Mouse (Mus musculus) stomach, embryonic 14.5 days (tissue): Measurements from ENCODE around the gene Hist1h2bq. TPM values are rescaled to one million over a fixed set of nuclear protein-coding genes. Genes with fewer than 3 reads are reported as not detected.
"Not testable (repeated sequence)": the region's sequence is repeated elsewhere in the genome, so short reads cannot be mapped to it uniquely, and the experiment has no call there.

Source experiments
- ATAC-seq: fragments of 200-750 bp; cut with Nextera tagmentation; 2 replicates; pipeline ENCODE4 v1.8.0; 2017; ENCODE audit warnings: low read depth, moderate TSS enrichment; ENCODE audit not compliant: insufficient number of reproducible peaks, insufficient read depth, low FRiP score
- H3K27ac ChIP-seq: fragments of 300-500 bp; sonication (generic); 2 replicates; pipeline ENCODE4 v1.5.1; 2014; ENCODE audit warnings: mild to moderate bottlenecking, low read length, moderate library complexity, mixed read lengths
- H3K27me3 ChIP-seq: fragments of 300-500 bp; sonication (generic); 2 replicates; pipeline ENCODE4 v1.6.1; 2014; ENCODE audit warnings: low read length, control low read depth, mixed read lengths; ENCODE audit not compliant: control insufficient read depth, insufficient read depth
- H3K36me3 ChIP-seq: fragments of 300-500 bp; sonication (generic); 2 replicates; pipeline ENCODE4 v1.6.1; 2014; ENCODE audit warnings: mild to moderate bottlenecking, control low read depth, low read length, moderate library complexity, mixed read lengths; ENCODE audit not compliant: control insufficient read depth, insufficient read depth
- H3K4me1 ChIP-seq: fragments of 300-500 bp; sonication (generic); 2 replicates; pipeline ENCODE4 v1.6.1; 2014; ENCODE audit warnings: low read length, control low read depth, mixed read lengths; ENCODE audit not compliant: control insufficient read depth, insufficient read depth
- H3K4me2 ChIP-seq: fragments of 300-500 bp; sonication (generic); replicated peaks from 2 replicates; pipeline ENCODE4 v1.6.1; 2014; ENCODE audit warnings: low read depth, low read length, control low read depth
- H3K4me3 ChIP-seq: fragments of 300-500 bp; sonication (generic); 2 replicates; pipeline ENCODE4 v1.5.1; 2014; ENCODE audit warnings: low read depth, low read length, control low read depth
- H3K9ac ChIP-seq: fragments of 300-500 bp; sonication (generic); replicated peaks from 2 replicates; pipeline ENCODE4 v1.6.1; 2014; ENCODE audit warnings: low read depth, mild to moderate bottlenecking, control low read depth, low read length, moderate library complexity, mixed read lengths
- H3K9me3 ChIP-seq: fragments of 300-500 bp; sonication (generic); 2 replicates; pipeline ENCODE4 v1.6.1; 2016; ENCODE audit warnings: low read depth, low read length, control low read depth; ENCODE audit not compliant: control insufficient read depth
- WGBS: fragments of 180-500 bp; shearing (Covaris S2); extraction: QIAGEN DNeasy Blood & Tissue Kit; methylation state at CpG from one replicate; pipeline ENCODE4 v1.1.7; 2014; 5-methylcytosine and 5-hydroxymethylcytosine counted together
- polyA plus RNA-seq: library from polyadenylated mRNA; unstranded; fragments of >200 nt; fragmentation: Nextera tagmentation; extraction: Ambion mirVana; gene quantifications from 2 replicates; pipeline ENCODE4 v1.2.1, GENCODE M21; 2014

The Hist1h2bq gene
- polyA plus RNA-seq, 1 experiment from 2014 or later = 19.7 TPM

DNA sequence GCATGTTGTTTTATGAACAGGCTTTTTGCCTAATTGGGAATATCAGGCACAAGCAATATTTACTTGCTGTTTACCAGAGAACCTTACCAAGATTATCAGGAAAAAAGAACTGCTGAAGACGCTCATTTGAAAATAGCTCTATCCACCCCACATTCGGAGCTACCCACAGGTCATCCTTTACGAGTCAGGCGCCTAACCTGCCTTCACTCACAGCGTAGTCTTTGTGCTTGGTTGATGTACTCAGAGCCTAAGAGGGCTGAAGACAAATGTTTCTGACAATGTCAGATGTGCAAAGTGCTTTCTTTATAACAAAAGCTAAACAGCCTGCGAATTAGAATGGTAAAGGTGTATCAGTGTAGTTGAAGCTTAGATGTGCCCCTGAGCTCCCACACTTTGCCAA, 25.7 kb downstream of the Hist1h2bq start:
- Histone ChIP-seq H3K36me3 (no peaks in the 10 kb centered on the region), H3K9ac (peak overlapping the region; percentile 25), H3K27ac (peak overlapping the region; percentile 93), H3K9me3 (no peaks in the 10 kb centered on the region), H3K4me1 (peaks cover 20% of the 10 kb centered on the region; the same call in 1 of the 2 replicates), H3K4me2 (peak overlapping the region; percentile 43), H3K4me3 (peak overlapping the region; percentile 36), H3K27me3 (no peaks in the 10 kb centered on the region)
- WGBS = 22% methylated on average over 6 of the region's 6 CpGs
- no peak for ATAC-seq

DNA sequence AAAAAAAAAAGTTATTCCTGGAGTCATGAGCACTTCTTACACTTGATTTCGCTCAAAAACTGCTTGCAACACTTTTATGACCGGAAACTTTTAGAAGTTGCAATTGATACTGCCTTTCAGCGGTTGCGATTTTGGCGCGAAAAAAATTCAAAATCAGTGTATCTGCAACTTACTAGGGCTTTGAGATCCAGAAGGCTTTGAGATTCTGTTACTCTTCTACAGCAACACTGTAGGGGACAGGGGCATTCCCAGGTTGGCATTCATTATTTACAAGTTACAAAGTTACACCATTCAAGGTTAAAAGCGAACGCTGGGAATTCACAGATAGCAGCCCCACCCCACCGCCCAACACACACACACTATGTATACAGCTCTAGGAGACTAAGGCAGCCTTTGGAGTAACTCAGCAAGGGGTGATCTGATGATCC, 26.2 kb downstream of the Hist1h2bq start:
- ATAC-seq = no peak
- H3K9me3 ChIP-seq = no peaks in the 10 kb centered on the region
- H3K36me3 ChIP-seq = no peaks in the 10 kb centered on the region
- peak overlapping the region; percentile 25 for H3K9ac ChIP-seq
- peak overlapping the region; percentile 36 for H3K4me3 ChIP-seq
- H3K4me2 ChIP-seq = peak overlapping the region; percentile 43
- 1% methylated on average over 9 of the region's 9 CpGs for WGBS
- no peaks in the 10 kb centered on the region for H3K27me3 ChIP-seq
- peak overlapping the region; percentile 93 for H3K27ac ChIP-seq
- H3K4me1 ChIP-seq = peaks cover 20% of the 10 kb centered on the region; the same call in 1 of the 2 replicates

GRCm38 (mm10) chr13:21783255-21783617, 26.8 kb downstream of the Hist1h2bq start, which contains the start of gene Hist1h3i:
Gene Hist1h3i (minus strand): TSS chr13:21783370.
- Histone ChIP-seq H3K4me3 (peak within 1 kb of the TSS; percentile 36), H3K4me1 (peaks cover 18% of the 10 kb centered on the region; the same call in 1 of the 2 replicates), H3K27me3 (no peaks in the 10 kb centered on the region), H3K9ac (peak within 1 kb of the TSS; percentile 58), H3K9me3 (no peaks in the 10 kb centered on the region), H3K27ac (peak within 1 kb of the TSS; percentile 93), H3K4me2 (peak within 1 kb of the TSS; percentile 81), H3K36me3 (no peaks in the 10 kb centered on the region)
- peak; percentile 71 for ATAC-seq
- 0% methylated on average over 13 of the region's 20 CpGs for WGBS

DNA sequence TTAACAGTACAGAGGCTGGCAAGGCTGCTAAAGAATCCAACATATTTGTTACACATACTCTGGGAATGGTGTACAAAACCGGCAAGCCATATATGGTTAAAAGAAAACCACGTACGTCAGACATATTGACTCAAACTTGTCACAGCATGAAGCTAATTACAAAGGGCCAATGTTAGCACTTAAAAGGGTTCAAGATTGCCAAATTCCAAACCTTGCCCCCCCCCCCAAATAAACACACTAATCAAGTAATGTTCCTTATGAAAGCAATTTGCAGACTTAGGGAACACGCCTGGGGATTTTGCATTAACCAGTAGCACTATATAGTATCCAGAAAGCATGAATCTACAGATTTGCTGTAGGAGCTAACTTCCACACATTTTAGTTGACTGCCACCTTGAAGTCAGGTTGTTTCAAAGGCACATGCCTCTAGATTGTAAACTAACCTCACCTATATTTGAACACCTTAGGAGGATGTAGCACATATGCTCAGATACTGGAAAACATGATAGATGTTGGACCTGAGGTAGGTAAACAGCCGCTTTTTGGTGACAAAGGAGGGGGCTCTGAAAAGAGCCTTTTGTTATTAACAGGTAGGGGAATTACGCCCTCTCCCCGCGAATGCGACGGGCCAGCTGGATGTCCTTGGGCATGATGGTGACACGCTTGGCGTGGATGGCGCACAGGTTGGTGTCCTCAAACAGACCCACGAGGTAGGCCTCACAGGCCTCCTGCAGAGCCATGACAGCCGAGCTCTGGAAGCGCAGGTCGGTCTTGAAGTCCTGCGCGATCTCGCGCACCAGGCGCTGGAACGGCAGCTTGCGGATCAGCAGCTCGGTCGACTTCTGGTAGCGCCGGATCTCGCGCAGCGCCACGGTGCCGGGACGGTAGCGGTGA, 27.4 kb downstream of the Hist1h2bq start:
- H3K9ac ChIP-seq = peak overlapping the region; percentile 58
- H3K4me3 ChIP-seq = peak overlapping the region; percentile 36
- under 1% methylated on average over 14 of the region's 35 CpGs for WGBS
- peak overlapping the region; percentile 81 for H3K4me2 ChIP-seq
- not testable (repeated sequence) for H3K27me3 ChIP-seq, H3K36me3 ChIP-seq, ATAC-seq, H3K9me3 ChIP-seq
- H3K27ac ChIP-seq = peak overlapping the region; percentile 93
- H3K4me1 ChIP-seq = peaks cover 15% of the 10 kb centered on the region; the same call in 1 of the 2 replicates

- no peak overlapping the region for H3K4me3 ChIP-seq
- no peak overlapping the region for H3K9ac ChIP-seq
- no peak for ATAC-seq
- no peaks in the 10 kb centered on the region for H3K27me3 ChIP-seq
- peaks cover 15% of the 10 kb centered on the region; the same call in 1 of the 2 replicates for H3K4me1 ChIP-seq
- no peaks in the 10 kb centered on the region for H3K9me3 ChIP-seq
- peak overlapping the region; percentile 59; the same call in 1 of the 2 replicates for H3K27ac ChIP-seq
- WGBS = 89% methylated on average over 1 of the region's 1 CpGs
- H3K4me2 ChIP-seq = no peak overlapping the region
- H3K36me3 ChIP-seq = no peaks in the 10 kb centered on the region
Observed at GRCm38 (mm10) chr13:21781639-21782038, 28.4 kb downstream of the Hist1h2bq start.

GRCm38 (mm10) chr13:21781021-21781555, 28.9 kb downstream of the Hist1h2bq start:
- Histone ChIP-seq H3K9ac (no peak overlapping the region), H3K4me3 (peak overlapping the region; percentile 65)
- ATAC-seq = no peak

GRCm38 (mm10) chr13:21779767-21780731, 29.9 kb downstream of the Hist1h2bq start, which contains the start of gene Hist1h1b:
Gene Hist1h1b (minus strand): TSS chr13:21780625.
- ATAC-seq = peak; percentile 42; the same call in 1 of the 2 replicates

More at GRCm38 (mm10) chr13:21781021-21781555, 28.9 kb downstream of the Hist1h2bq start:
- no peaks in the 10 kb centered on the region for H3K9me3 ChIP-seq
- no peaks in the 10 kb centered on the region for H3K27me3 ChIP-seq
- 41% methylated on average over 6 of the region's 6 CpGs for WGBS
- no peaks in the 10 kb centered on the region for H3K36me3 ChIP-seq
- peaks cover 13% of the 10 kb centered on the region; the same call in 1 of the 2 replicates for H3K4me1 ChIP-seq
- peak overlapping the region; percentile 98 for H3K4me2 ChIP-seq
- H3K27ac ChIP-seq = peak overlapping the region; percentile 97; the same call in 1 of the 2 replicates

More at GRCm38 (mm10) chr13:21779767-21780731, 29.9 kb downstream of the Hist1h2bq start, which contains the start of gene Hist1h1b:
- H3K36me3 ChIP-seq = no peaks in the 10 kb centered on the region
- peaks cover 7% of the 10 kb centered on the region; the same call in 1 of the 2 replicates for H3K4me1 ChIP-seq
- H3K4me3 ChIP-seq = peak within 1 kb of the TSS; percentile 65
- peak within 1 kb of the TSS; percentile 89 for H3K9ac ChIP-seq
- WGBS = under 1% methylated on average over 44 of the region's 44 CpGs
- H3K27ac ChIP-seq = peak within 1 kb of the TSS; percentile 97
- H3K4me2 ChIP-seq = peak within 1 kb of the TSS; percentile 98
- H3K27me3 ChIP-seq = no peaks in the 10 kb centered on the region
- H3K9me3 ChIP-seq = no peaks in the 10 kb centered on the region
